10 mouse cellular contexts compared by ENCODE assay signal in the genomic region with DNA sequence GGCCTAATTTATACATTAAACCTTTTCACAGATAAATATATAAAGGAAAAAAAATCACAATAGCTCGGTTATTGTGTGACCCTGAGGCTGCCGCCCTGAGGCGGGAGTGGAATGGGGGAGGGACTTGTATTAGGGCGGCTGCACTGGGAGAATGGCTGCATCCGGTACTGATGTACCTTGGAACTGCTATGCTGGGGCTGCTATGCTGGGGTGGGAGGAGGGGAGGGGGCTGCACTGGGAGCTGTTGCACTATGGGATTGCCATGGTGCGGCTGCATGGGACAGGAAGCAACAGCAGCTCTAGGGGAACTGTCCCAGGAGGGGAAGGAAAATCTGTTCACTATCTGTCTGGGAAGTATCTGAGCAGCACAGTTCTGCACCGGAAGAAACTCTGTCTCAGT. TPM values are rescaled to one million over a fixed set of nuclear protein-coding genes. Genes with fewer than 3 reads are reported as not detected.
DNase-seq lines count a peak whose midpoint lies in the region; ATAC-seq and TF ChIP-seq lines count a peak whose summit lies in the region.
"Had no signal": no experiment of that assay in that cellular context is flagged by ENCODE, and none has a peak within 500 bp of the region (broad histone marks: within the 10 kb centered on the region; RNA-seq: fewer than 3 reads in every experiment).

No protein-coding gene starts in this region.

- H3K4me3 ChIP-seq in kidney, postnatal 0 days (replicated peaks; ENCODE audit: low read depth, low read length) = no peak overlapping the region
- peak overlapping the region; percentile 90; the same call in 1 of the 2 replicates for H3K4me3 ChIP-seq in embryonic facial prominence, embryonic 10.5 days
- no peak overlapping the region for H3K4me3 ChIP-seq in liver, embryonic 11.5 days (ENCODE audit: low read depth, low read length)
- H3K4me3 ChIP-seq: erythroblast, embryonic 14.5 days had no signal

- H3K4me2 ChIP-seq in kidney, postnatal 0 days (ENCODE audit: low read length) = 0 out of 2 replicates have a peak overlapping the region, but pooled peaks have one; percentile 21
- H3K4me2 ChIP-seq in liver, embryonic 11.5 days = peak overlapping the region; percentile 19; the same call in 1 of the 2 replicates

- no peak for ATAC-seq in kidney, postnatal 0 days (replicated peaks; ENCODE audit: low FRiP score, low read depth)
- peak; percentile 35 for ATAC-seq in liver, embryonic 11.5 days (replicated peaks; ENCODE audit: low FRiP score)

- 0 out of 2 replicates have a peak overlapping the region, but pooled peaks have one; percentile 23 for H3K9ac ChIP-seq in kidney, postnatal 0 days (ENCODE audit: low read depth, low read length)
- no peak overlapping the region for H3K9ac ChIP-seq in liver, embryonic 11.5 days (ENCODE audit: low read depth, low read length)

- peaks cover 33% of the 10 kb centered on the region for H3K4me1 ChIP-seq in kidney, postnatal 0 days (replicated peaks; ENCODE audit: insufficient read depth, low read length)
- peaks cover 58% of the 10 kb centered on the region for H3K4me1 ChIP-seq in embryonic facial prominence, embryonic 10.5 days
- H3K4me1 ChIP-seq in liver, embryonic 11.5 days (replicated peaks; ENCODE audit: control insufficient read depth, insufficient read depth, low read length) = peaks cover 42% of the 10 kb centered on the region

- H3K27ac ChIP-seq in kidney, postnatal 0 days = peak overlapping the region; percentile 90
- H3K27ac ChIP-seq in embryonic facial prominence, embryonic 10.5 days (replicated peaks) = peak overlapping the region; percentile 94
- peak overlapping the region; percentile 60 for H3K27ac ChIP-seq in liver, embryonic 11.5 days (ENCODE audit: low read depth, low read length)

- H3K27me3 ChIP-seq in kidney, postnatal 0 days (ENCODE audit: insufficient read depth, low read length) = no peaks in the 10 kb centered on the region
- no peaks in the 10 kb centered on the region for H3K27me3 ChIP-seq in embryonic facial prominence, embryonic 10.5 days (replicated peaks; ENCODE audit: low read depth, poor library complexity, severe bottlenecking)
- peaks cover 29% of the 10 kb centered on the region for H3K27me3 ChIP-seq in liver, embryonic 11.5 days (replicated peaks; ENCODE audit: control insufficient read depth, insufficient read depth, low read length)

- no peak for TF ChIP-seq CTCF in kidney, postnatal 0 days (IDR thresholded peaks at IDR 0.05; ENCODE audit: low read depth)

- no peaks in the 10 kb centered on the region for H3K9me3 ChIP-seq in kidney, postnatal 0 days (replicated peaks; ENCODE audit: low read length)
- H3K9me3 ChIP-seq in embryonic facial prominence, embryonic 10.5 days = no peaks in the 10 kb centered on the region
- H3K9me3 ChIP-seq in liver, embryonic 11.5 days (ENCODE audit: control insufficient read depth, low read length) = no peaks in the 10 kb centered on the region

- 28% methylated on average over 7 of the region's 7 CpGs for WGBS in kidney, postnatal 0 days
- 34% methylated on average over 7 of the region's 7 CpGs for WGBS in embryonic facial prominence, embryonic 10.5 days
- 22% methylated on average over 7 of the region's 7 CpGs for WGBS in liver, embryonic 11.5 days

- DNase-seq in adrenal gland, postnatal 14 days = peak; percentile 47
- no peak for DNase-seq in adrenal gland, adult 8-10 months
- peak; percentile 65 for DNase-seq in kidney, postnatal 0 days (ENCODE audit: low spot score)
- DNase-seq in kidney, adult 18-20 months = no peak
- peak; percentile 63 for DNase-seq in embryonic facial prominence, embryonic 10.5 days (ENCODE audit: low spot score)
- DNase-seq in liver, embryonic 11.5 days (ENCODE audit: low spot score) = peak; percentile 41
- no peak for DNase-seq in spleen, postnatal 10 days (ENCODE audit: low spot score in 2 of 2)
- no peak for DNase-seq in gastrocnemius, adult 18-20 months (ENCODE audit: low spot score)
- DNase-seq: right cerebral cortex, postnatal 14 days had no signal

- H3K36me3 ChIP-seq in kidney, postnatal 0 days (ENCODE audit: insufficient read depth, low read length) = no peaks in the 10 kb centered on the region
- no peaks in the 10 kb centered on the region; the same call in 1 of the 2 replicates for H3K36me3 ChIP-seq in embryonic facial prominence, embryonic 10.5 days (replicated peaks)
- H3K36me3 ChIP-seq in liver, embryonic 11.5 days (ENCODE audit: control insufficient read depth, insufficient read depth, low read length) = no peaks in the 10 kb centered on the region

RNA-seq across cellular contexts. Expression of a gene that starts 1.3 kb away (rescaled TPM):
- total RNA-seq in adrenal gland, postnatal 14 days (2021) = 15.8 and 18.1 TPM in 2 replicates
- total RNA-seq in adrenal gland, adult 8-10 months (2022) = 10 to 100 TPM; 16.1 to 26.7 (median 21.0) TPM
- 24.2 and 27.2 TPM in 2 replicates for polyA plus RNA-seq in kidney, postnatal 0 days (2015; fragmentation: Nextera tagmentation; extraction: Ambion mirVana)
- 23.1 and 26.4 TPM in 2 replicates for polyA plus RNA-seq in embryonic facial prominence, embryonic 10.5 days (2016; fragmentation: Nextera tagmentation; extraction: Ambion mirVana)
- polyA plus RNA-seq in liver, embryonic 11.5 days (2014; fragmentation: Nextera tagmentation; extraction: Ambion mirVana) = 9.8 and 10.6 TPM in 2 replicates
- 100 to 1,000 TPM; 261 to 262 TPM for total RNA-seq in gastrocnemius, adult 18-20 months (2021)

RNA-seq across cellular contexts. Expression of a gene that starts 8.0 kb away (rescaled TPM):
- 200 and 212 TPM in 2 replicates for total RNA-seq in adrenal gland, postnatal 14 days (2021)
- 100 to 1,000 TPM; 179 to 244 (median 222) TPM for total RNA-seq in adrenal gland, adult 8-10 months (2022)
- 561 and 572 TPM in 2 replicates for polyA plus RNA-seq in kidney, postnatal 0 days (2015; fragmentation: Nextera tagmentation; extraction: Ambion mirVana)
- 453 and 454 TPM in 2 replicates for polyA plus RNA-seq in embryonic facial prominence, embryonic 10.5 days (2016; fragmentation: Nextera tagmentation; extraction: Ambion mirVana)
- polyA plus RNA-seq in liver, embryonic 11.5 days (2014; fragmentation: Nextera tagmentation; extraction: Ambion mirVana) = 521 and 566 TPM in 2 replicates
- 100 to 1,000 TPM; 145 to 151 TPM for total RNA-seq in gastrocnemius, adult 18-20 months (2021)

RNA-seq across cellular contexts. Expression of a gene that starts 20.2 kb away (rescaled TPM):
- 12.0 and 16.3 TPM in 2 replicates for total RNA-seq in adrenal gland, postnatal 14 days (2021)
- total RNA-seq in adrenal gland, adult 8-10 months (2022) = 10 to 100 TPM; 13.4 to 28.4 (median 22.0) TPM
- 7.5 and 8.3 TPM in 2 replicates for polyA plus RNA-seq in kidney, postnatal 0 days (2015; fragmentation: Nextera tagmentation; extraction: Ambion mirVana)
- 16.7 and 18.2 TPM in 2 replicates for polyA plus RNA-seq in embryonic facial prominence, embryonic 10.5 days (2016; fragmentation: Nextera tagmentation; extraction: Ambion mirVana)
- 18.9 and 19.6 TPM in 2 replicates for polyA plus RNA-seq in liver, embryonic 11.5 days (2014; fragmentation: Nextera tagmentation; extraction: Ambion mirVana)
- 1 to 10 TPM; 4.1 to 4.2 TPM for total RNA-seq in gastrocnemius, adult 18-20 months (2021)

RNA-seq across cellular contexts. Expression of a gene that starts 46.5 kb away (rescaled TPM):
- total RNA-seq in adrenal gland, postnatal 14 days (2021) = 42.9 and 51.2 TPM in 2 replicates
- total RNA-seq in adrenal gland, adult 8-10 months (2022) = 10 to 100 TPM; 41.9 to 46.9 (median 45.6) TPM
- 64.4 and 66.0 TPM in 2 replicates for polyA plus RNA-seq in kidney, postnatal 0 days (2015; fragmentation: Nextera tagmentation; extraction: Ambion mirVana)
- 83.7 and 88.2 TPM in 2 replicates for polyA plus RNA-seq in embryonic facial prominence, embryonic 10.5 days (2016; fragmentation: Nextera tagmentation; extraction: Ambion mirVana)
- 119 and 123 TPM in 2 replicates for polyA plus RNA-seq in liver, embryonic 11.5 days (2014; fragmentation: Nextera tagmentation; extraction: Ambion mirVana)
- 10 to 100 TPM; 36.0 to 36.2 TPM for total RNA-seq in gastrocnemius, adult 18-20 months (2021)

RNA-seq across cellular contexts. Expression of a gene that starts 46.5 kb away (rescaled TPM):
- 35.6 and 35.7 TPM in 2 replicates for total RNA-seq in adrenal gland, postnatal 14 days (2021)
- total RNA-seq in adrenal gland, adult 8-10 months (2022) = 10 to 100 TPM; 30.5 to 50.1 (median 40.8) TPM
- 44.6 and 49.3 TPM in 2 replicates for polyA plus RNA-seq in kidney, postnatal 0 days (2015; fragmentation: Nextera tagmentation; extraction: Ambion mirVana)
- 114 TPM in 2 replicates for polyA plus RNA-seq in embryonic facial prominence, embryonic 10.5 days (2016; fragmentation: Nextera tagmentation; extraction: Ambion mirVana)
- 69.7 and 69.9 TPM in 2 replicates for polyA plus RNA-seq in liver, embryonic 11.5 days (2014; fragmentation: Nextera tagmentation; extraction: Ambion mirVana)
- 10 to 100 TPM; 17.0 to 18.1 TPM for total RNA-seq in gastrocnemius, adult 18-20 months (2021)

Comparison
In these comparisons a context has a peak if more than half of its experiments do, and no peak if none do; other contexts are left out.
1. DNase-seq: peak in adrenal gland, postnatal 14 days (single experiment), kidney, postnatal 0 days (single experiment), embryonic facial prominence, embryonic 10.5 days (single experiment) and liver, embryonic 11.5 days (single experiment); none in adrenal gland, adult 8-10 months (single experiment), kidney, adult 18-20 months (single experiment), spleen, postnatal 10 days (0 of 2) and gastrocnemius, adult 18-20 months (single experiment).
2. RNA of a gene that starts 1.3 kb away (total RNA-seq): 261 to 262 TPM in gastrocnemius, adult 18-20 months; 16.1 to 26.7 TPM in adrenal gland, adult 8-10 months and 15.8 to 18.1 TPM in adrenal gland, postnatal 14 days; every median in the first group is over 4 times any median in the second.
3. Peak in every context shown above with its lines, with median percentiles within 50 percentile points of each other: H3K27ac ChIP-seq.